Mouse (Mus musculus): Measurements from ENCODE around the gene Olfr464. TPM values are rescaled to one million over a fixed set of nuclear protein-coding genes. Genes with fewer than 3 reads are reported as not detected.
"Not testable (repeated sequence)": the region's sequence is repeated elsewhere in the genome, so short reads cannot be mapped to it uniquely, and the experiment has no call there.

Gene Olfr464
- polyA plus RNA-seq, 1 experiment from 2014 or later = 0.25 TPM

DNA sequence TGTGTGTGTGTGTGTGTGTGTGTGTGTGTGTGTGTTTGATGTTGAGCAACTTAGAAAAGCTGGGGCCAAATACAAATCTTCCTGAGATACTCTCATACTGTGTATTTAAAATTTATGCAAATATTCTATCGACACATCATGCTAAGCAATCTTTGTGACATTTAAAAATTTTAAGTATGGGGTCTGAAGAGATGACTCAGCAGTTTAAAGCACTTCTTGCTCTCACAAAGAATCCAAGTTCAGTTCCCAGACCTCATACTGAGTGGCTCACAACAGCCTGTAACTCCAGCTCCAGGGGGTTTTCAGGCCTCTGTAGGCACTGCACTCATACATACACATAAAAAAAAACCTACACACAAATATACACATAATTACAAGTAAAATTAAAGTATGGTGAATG is 4.8 kb downstream of the Olfr464 start:
- H3K4me3 ChIP-seq = no peak overlapping the region
- WGBS = 96% methylated on average over 1 of the region's 1 CpGs
- no peak for ATAC-seq (replicated peaks)
- H3K9me3 ChIP-seq = no peaks in the 10 kb centered on the region
- no peak overlapping the region for H3K9ac ChIP-seq
- no peaks in the 10 kb centered on the region for H3K27me3 ChIP-seq (replicated peaks)
- no peaks in the 10 kb centered on the region for H3K4me1 ChIP-seq
- H3K36me3 ChIP-seq (replicated peaks) = no peaks in the 10 kb centered on the region
- H3K27ac ChIP-seq = no peak overlapping the region
- no peak overlapping the region for H3K4me2 ChIP-seq

DNA sequence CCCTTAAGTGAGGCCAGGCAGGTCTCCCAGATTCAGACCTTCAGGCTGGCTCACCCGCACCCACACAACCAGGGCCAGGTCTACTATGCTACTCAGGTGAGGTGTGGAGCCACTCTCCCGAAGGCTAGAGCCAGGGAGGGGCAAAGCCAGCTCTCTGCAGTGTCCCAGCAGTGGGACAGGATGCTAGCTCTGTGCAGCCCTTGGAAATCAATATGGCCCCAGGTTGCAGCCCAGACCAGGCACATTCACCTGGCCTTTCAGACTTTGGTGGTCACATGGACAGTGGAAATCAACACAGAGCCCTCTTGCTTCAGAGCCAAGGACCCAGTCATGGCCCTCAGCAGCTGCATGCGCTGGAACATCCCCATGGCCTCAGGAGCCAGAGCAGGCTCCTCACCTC is 16.4 kb downstream of the Olfr464 start:
- no peak overlapping the region for H3K27ac ChIP-seq
- ATAC-seq (replicated peaks) = no peak
- no peaks in the 10 kb centered on the region for H3K9me3 ChIP-seq
- no peak overlapping the region for H3K9ac ChIP-seq
- H3K4me1 ChIP-seq = no peaks in the 10 kb centered on the region
- H3K27me3 ChIP-seq (replicated peaks) = no peaks in the 10 kb centered on the region
- WGBS = 80% methylated on average over 3 of the region's 3 CpGs
- no peak overlapping the region for H3K4me2 ChIP-seq
- H3K36me3 ChIP-seq (replicated peaks) = no peaks in the 10 kb centered on the region
- no peak overlapping the region for H3K4me3 ChIP-seq

DNA sequence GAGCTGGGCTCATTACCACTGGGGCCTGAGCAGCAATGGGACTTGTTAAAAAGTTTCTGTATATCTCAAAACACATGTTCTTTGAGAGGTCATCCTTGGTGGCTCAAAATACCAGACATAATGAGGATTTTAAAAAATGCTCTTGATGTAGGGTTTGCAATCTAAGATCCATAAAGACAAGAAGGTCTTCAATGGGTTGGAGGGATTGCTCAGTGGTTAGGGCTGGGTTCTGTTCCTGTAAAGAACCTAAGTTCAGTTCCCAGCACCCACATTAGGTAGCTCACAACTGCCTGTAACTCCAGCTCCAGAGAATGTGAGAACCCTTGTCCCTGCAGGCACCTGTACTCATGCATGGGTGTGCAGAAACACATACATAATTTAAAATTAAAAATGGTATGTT is 23.5 kb downstream of the Olfr464 start, which contains the start of gene Olfr463:
Gene Olfr463 (minus strand): TSS at position 101 of the 400 bp plus-strand sequence.
- Histone ChIP-seq H3K36me3 (replicated peaks) (no peaks in the 10 kb centered on the region), H3K9ac (no peak within 1 kb of the TSS), H3K27ac (no peak within 1 kb of the TSS), H3K27me3 (replicated peaks) (no peaks in the 10 kb centered on the region), H3K4me2 (no peak within 1 kb of the TSS), H3K4me1 (no peaks in the 10 kb centered on the region), H3K4me3 (no peak within 1 kb of the TSS), H3K9me3 (no peaks in the 10 kb centered on the region)
- ATAC-seq (replicated peaks) = no peak

DNA sequence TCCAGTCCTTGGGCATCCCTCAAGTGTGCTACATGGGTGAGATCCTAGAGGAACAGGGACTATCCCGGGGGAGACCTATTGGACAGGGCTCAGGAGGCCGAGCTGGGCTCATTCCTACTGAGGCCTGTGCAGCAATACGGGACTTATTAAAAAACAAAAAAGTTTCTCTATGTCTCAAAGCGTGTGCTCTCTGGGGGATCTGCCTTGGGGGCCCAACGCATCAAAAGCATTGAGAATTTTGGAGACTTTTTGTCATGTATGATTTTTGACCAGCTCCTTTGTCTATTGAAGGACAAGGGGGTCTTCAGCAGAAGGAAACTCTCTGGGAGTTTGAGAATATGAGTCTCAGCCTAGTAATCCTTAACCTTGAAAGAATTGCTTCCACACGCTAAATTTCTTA is 28.6 kb downstream of the Olfr464 start, which contains the start of gene Olfr462:
Gene Olfr462 (minus strand): TSS at position 101 of the 400 bp plus-strand sequence.
- H3K4me2 ChIP-seq = no peak within 1 kb of the TSS
- no peak within 1 kb of the TSS for H3K27ac ChIP-seq
- no peaks in the 10 kb centered on the region for H3K36me3 ChIP-seq (replicated peaks)
- ATAC-seq (replicated peaks) = no peak
- no peaks in the 10 kb centered on the region for H3K4me1 ChIP-seq
- H3K9me3 ChIP-seq = no peaks in the 10 kb centered on the region
- H3K9ac ChIP-seq = no peak within 1 kb of the TSS
- no peak within 1 kb of the TSS for H3K4me3 ChIP-seq
- 93% methylated on average over 6 of the region's 6 CpGs for WGBS
- no peaks in the 10 kb centered on the region for H3K27me3 ChIP-seq (replicated peaks)

DNA sequence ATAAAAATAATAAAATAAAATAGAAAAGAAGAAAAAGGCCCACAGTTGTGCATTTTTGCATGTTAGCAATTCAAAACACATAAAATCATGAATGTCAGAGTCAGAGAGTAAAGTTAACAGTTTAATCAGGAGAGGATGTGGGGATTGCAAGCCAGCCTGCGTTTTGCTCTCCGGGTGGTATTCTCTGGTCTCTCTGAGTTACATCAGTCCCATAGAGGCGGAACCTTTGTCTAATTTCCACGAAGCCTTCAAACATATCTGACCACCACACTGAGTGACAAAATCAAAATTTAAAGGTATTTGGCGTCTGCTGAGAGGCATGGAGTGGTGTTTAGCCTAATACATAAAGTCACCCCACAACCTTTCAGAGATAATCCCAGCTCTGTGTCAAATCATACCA is 35.9 kb downstream of the Olfr464 start:
- H3K4me2 ChIP-seq = no peak overlapping the region
- WGBS = 76% methylated on average over 5 of the region's 5 CpGs
- H3K27me3 ChIP-seq (replicated peaks) = no peaks in the 10 kb centered on the region
- no peaks in the 10 kb centered on the region for H3K36me3 ChIP-seq (replicated peaks)
- H3K9ac ChIP-seq = no peak overlapping the region
- H3K4me3 ChIP-seq = no peak overlapping the region
- no peaks in the 10 kb centered on the region for H3K9me3 ChIP-seq
- H3K27ac ChIP-seq = no peak overlapping the region
- H3K4me1 ChIP-seq = no peaks in the 10 kb centered on the region
- no peak for ATAC-seq (replicated peaks)

DNA sequence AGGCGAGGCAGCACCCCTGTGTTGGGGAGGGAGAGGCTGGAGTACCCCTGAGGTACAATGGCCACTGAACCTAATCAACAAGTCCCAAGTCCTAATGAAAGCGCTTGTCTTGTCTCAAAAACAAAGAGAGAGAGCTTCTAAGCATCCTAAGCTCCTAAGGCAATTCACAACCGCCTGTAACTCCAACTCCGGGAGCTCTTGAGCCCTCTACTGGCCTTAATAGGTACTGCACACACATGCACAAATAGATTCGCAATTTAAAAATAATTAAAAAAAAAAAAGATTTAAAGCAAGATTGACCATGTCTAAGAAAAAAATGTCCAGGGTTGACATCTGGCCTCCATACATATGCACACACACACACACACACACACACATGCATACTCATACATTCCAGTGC is 37.3 kb downstream of the Olfr464 start:
- no peak for ATAC-seq (replicated peaks)
- Histone ChIP-seq H3K4me1 (no peaks in the 10 kb centered on the region), H3K9me3 (no peaks in the 10 kb centered on the region)

DNA sequence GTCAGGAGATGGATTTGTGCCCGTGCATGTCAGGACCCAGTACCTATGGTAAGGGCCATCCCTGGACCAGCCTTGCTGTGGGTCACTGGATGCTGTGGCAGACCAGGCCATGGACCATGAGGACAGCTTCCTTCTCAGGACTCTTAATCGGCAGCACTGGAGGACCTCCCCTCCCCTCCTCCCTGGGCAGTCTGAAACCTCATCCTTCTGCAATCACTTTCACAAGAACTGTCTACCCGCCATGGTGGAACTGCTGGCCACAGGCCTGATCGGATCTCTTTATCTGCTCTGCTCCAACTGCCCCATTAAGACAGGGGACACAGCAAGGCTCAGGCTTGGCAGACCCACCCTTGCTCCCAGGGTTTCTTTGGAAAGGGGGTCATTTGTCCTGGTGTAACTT is 39.1 kb downstream of the Olfr464 start:
- 74% methylated on average over 4 of the region's 4 CpGs for WGBS
- H3K9me3 ChIP-seq = no peaks in the 10 kb centered on the region
- H3K4me2 ChIP-seq = no peak overlapping the region
- H3K27me3 ChIP-seq (replicated peaks) = no peaks in the 10 kb centered on the region
- no peak overlapping the region for H3K27ac ChIP-seq
- no peaks in the 10 kb centered on the region for H3K4me1 ChIP-seq
- ATAC-seq (replicated peaks) = no peak
- no peaks in the 10 kb centered on the region for H3K36me3 ChIP-seq (replicated peaks)
- no peak overlapping the region for H3K4me3 ChIP-seq
- H3K9ac ChIP-seq = no peak overlapping the region

More for the DNA sequence above, 37.3 kb downstream of the Olfr464 start:
- 50% methylated on average over 5 of the region's 5 CpGs for WGBS
- Histone ChIP-seq H3K27ac (no peak overlapping the region), H3K4me2 (no peak overlapping the region), H3K27me3 (replicated peaks) (no peaks in the 10 kb centered on the region), H3K36me3 (replicated peaks) (no peaks in the 10 kb centered on the region), H3K9ac (no peak overlapping the region), H3K4me3 (no peak overlapping the region)

DNA sequence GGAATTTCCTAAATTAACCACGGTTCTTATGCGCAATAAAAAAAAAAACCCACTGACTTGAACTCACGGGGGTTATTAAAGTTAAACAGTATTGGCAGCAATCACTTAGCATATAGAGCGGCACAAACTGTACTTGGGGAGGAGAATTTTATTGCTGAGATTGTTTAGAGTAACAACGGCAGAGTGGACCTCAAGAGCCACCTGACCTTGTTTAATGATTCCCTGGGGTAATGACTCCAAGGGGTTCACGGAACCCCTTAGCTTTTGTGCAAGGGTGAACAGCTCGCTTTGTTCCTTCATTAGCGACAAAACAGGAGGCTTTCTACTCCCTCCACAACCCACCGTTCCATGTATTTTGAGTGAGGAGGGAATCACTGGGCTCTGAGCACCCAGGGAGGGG is 40.9 kb downstream of the Olfr464 start:
- WGBS = 73% methylated on average over 9 of the region's 9 CpGs
- no peaks in the 10 kb centered on the region for H3K27me3 ChIP-seq (replicated peaks)
- no peak overlapping the region for H3K4me2 ChIP-seq
- H3K9me3 ChIP-seq = no peaks in the 10 kb centered on the region
- no peak overlapping the region for H3K9ac ChIP-seq
- no peak overlapping the region for H3K27ac ChIP-seq
- no peak overlapping the region for H3K4me3 ChIP-seq
- no peaks in the 10 kb centered on the region for H3K4me1 ChIP-seq
- H3K36me3 ChIP-seq (replicated peaks) = no peaks in the 10 kb centered on the region
- no peak for ATAC-seq (replicated peaks)

DNA sequence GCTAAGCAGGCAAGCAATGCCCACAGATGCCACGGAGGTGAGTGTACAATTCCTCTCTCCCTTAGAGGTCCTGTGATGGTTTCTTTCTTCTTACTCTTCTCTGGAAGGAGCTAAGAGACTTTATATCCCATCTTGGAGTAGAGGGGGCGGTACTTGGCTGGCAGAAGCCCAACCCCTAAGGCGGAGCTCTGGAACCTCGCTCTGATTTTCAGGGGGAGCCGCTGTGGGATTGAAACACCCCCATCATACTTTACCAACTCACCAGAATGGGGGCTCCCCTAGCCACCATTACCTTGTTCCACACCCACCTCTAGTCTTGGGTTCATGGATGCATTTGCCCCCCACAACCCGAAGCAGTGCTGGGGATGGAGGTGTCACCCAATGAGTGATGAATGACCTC is 45.3 kb downstream of the Olfr464 start, which contains the start of gene Epx:
Gene Epx (minus strand): TSS at position 101 of the 400 bp plus-strand sequence.
- H3K4me1 ChIP-seq = no peaks in the 10 kb centered on the region
- no peaks in the 10 kb centered on the region for H3K27me3 ChIP-seq (replicated peaks)
- ATAC-seq (replicated peaks) = no peak
- no peak within 1 kb of the TSS for H3K9ac ChIP-seq
- no peaks in the 10 kb centered on the region for H3K9me3 ChIP-seq
- H3K4me3 ChIP-seq = no peak within 1 kb of the TSS
- no peak within 1 kb of the TSS for H3K27ac ChIP-seq
- no peaks in the 10 kb centered on the region for H3K36me3 ChIP-seq (replicated peaks)
- 85% methylated on average over 6 of the region's 6 CpGs for WGBS
- H3K4me2 ChIP-seq = no peak within 1 kb of the TSS

DNA sequence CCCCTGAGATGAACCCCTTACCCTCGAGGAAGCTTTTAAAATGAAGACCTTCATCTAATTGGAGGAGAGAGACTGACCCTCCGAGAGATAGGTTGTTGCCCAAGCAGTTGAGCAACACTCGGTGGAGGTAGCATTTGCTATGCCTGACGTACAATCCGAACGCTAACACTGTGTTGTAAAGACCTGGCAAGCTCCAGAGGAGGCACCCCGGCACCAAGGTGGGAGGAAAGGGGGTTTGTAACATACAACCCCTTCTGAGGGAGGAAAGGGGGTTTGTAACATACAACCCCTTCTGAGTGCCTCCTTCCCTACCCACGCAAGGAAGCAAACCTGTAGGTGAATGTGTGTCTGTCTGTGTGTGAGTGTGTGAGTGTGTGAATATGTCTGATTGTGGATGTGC is 49.0 kb downstream of the Olfr464 start:
- H3K27me3 ChIP-seq (replicated peaks) = no peaks in the 10 kb centered on the region
- 41% methylated on average over 8 of the region's 8 CpGs for WGBS
- no peak overlapping the region for H3K27ac ChIP-seq
- no peak for ATAC-seq (replicated peaks)
- H3K9me3 ChIP-seq = no peaks in the 10 kb centered on the region
- H3K9ac ChIP-seq = no peak overlapping the region
- H3K4me3 ChIP-seq = no peak overlapping the region
- no peak overlapping the region for H3K4me2 ChIP-seq
- no peaks in the 10 kb centered on the region for H3K4me1 ChIP-seq
- no peaks in the 10 kb centered on the region for H3K36me3 ChIP-seq (replicated peaks)

DNA sequence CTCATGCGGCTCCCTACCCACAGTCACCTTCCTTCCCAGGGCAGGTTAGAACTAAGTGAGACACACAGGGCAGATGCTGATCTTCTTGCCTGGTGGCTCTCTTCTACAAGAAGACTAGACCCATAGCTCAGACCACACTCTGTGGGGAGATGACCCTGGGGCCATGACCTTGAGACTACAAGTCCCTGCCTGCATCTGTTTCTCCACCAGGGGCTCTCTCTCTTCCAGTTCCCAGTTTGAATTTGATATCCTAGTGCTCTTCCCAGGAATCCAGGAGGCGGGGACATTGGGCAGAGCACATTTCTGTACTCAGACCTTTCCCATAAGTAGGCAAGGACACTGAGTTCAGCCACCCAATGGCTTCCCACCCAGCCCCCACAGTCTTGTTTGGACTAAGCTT is 50.7 kb downstream of the Olfr464 start:
- Histone ChIP-seq H3K36me3 (replicated peaks) (no peaks in the 10 kb centered on the region), H3K9me3 (no peaks in the 10 kb centered on the region), H3K27me3 (replicated peaks) (no peaks in the 10 kb centered on the region), H3K4me3 (no peak overlapping the region), H3K4me1 (no peaks in the 10 kb centered on the region), H3K27ac (no peak overlapping the region), H3K4me2 (no peak overlapping the region), H3K9ac (no peak overlapping the region)
- 76% methylated on average over 2 of the region's 2 CpGs for WGBS
- no peak for ATAC-seq (replicated peaks)

DNA sequence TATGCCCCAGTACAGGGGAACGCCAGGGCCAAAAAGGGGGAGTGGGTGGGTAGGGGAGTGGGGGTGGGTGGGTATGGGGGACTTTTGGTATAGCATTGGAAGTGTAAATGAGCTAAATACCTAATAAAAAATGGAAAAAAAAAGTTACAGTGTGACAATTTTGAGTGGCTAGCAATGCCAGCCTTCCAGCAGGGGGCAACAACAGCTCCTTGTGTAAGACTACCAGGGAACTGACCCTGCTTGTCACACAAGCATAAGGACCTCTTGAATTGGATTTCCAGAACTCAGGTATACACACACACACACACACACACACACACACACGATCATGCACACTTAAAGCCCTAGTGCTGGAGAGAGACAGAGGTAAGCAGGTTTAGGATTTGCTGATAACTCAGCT is 53.9 kb downstream of the Olfr464 start:
- WGBS = 89% methylated on average over 1 of the region's 2 CpGs
- H3K4me1 ChIP-seq; H3K27me3 ChIP-seq (replicated peaks); H3K9ac ChIP-seq; H3K27ac ChIP-seq; H3K36me3 ChIP-seq (replicated peaks); H3K9me3 ChIP-seq; H3K4me2 ChIP-seq; H3K4me3 ChIP-seq; ATAC-seq (replicated peaks): not testable (repeated sequence)
